Mouse (Mus musculus) cerebellum, postnatal 14 days (tissue): ENCODE data around the gene Mettl5.

Source experiments
- DNase-seq, 2 experiments: peaks; one replicate each; pipeline ENCODE4 v3.0.0; 2021; ENCODE audit warnings: mixed read lengths in 2 of 2

Gene Mettl5

GRCm38 (mm10) chr2:69856392-69856791 is 29.0 kb downstream of the Mettl5 start:
- no peak for DNase-seq

- DNase-seq: no peak
Measured at GRCm38 (mm10) chr2:69851427-69852058, 33.9 kb downstream of the Mettl5 start.

GRCm38 (mm10) chr2:69849215-69849614 is 36.2 kb downstream of the Mettl5 start:
- no peak for DNase-seq

DNA sequence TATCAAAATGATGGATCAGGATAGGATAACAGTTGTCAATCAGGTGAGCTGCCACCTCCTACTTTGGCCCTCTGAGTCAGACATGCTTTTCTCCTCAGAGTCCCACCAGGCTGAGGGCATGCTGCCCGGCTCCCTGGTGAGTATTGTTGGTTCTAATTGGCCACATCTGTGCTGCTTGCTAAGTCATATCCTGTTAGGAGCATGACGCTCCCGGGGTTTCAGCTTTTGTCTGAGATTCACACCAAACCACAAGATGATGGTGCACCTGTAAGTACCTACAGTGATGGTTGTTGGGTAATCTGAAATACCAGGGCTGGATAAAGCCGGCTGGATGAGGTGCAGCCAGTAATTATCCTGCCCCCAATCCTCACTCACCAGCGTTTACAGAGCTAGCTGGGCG is 45.2 kb downstream of the Mettl5 start:
- DNase-seq: peak; percentile 63 to 72

GRCm38 (mm10) chr2:69838707-69839106 is 46.7 kb downstream of the Mettl5 start:
- no peak for DNase-seq

DNA sequence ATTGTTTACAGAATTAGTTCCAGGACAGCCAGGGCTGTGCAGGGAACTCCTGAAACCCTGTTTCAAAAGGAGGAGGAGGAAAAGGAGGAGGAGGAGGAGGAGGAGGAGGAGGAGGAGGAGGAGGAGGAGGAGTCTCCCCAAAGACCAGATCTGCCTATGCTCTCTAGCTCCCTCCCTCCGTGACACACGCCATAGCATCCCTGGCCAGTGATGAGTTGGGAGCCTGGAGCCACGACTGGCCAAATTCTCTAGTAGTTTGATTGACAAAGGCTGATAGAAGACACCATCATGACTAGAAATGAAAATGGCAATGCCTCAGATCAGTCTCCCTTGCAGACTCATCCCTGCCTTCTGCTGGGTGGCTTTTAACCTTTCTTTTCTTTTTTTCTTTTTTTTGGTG is 47.4 kb downstream of the Mettl5 start:
- DNase-seq: no peak

GRCm38 (mm10) chr2:69837244-69837967 is 48.0 kb downstream of the Mettl5 start:
- DNase-seq: no peak

DNA sequence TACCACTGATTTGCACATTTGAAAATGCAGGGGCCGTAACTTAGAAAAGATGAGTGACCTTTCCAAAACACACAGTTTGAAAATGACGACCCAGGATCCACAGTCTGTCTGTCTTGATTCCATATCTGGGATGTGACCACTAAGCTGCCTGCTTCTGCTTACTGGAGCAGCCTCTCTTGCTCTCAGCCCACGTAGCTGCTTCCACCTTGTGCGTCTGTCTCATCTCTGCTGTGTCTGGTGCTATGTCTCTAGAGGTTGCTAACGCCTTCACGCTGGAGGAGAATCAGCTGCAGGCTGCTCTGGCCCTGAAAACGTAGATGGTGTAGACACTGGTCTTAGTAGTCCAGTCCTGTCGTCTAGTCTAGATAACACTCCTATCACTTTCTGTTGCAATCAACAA is 55.3 kb downstream of the Mettl5 start:
- DNase-seq: no peak

GRCm38 (mm10) chr2:69829680-69830079 is 55.7 kb downstream of the Mettl5 start:
- no peak for DNase-seq

GRCm38 (mm10) chr2:69828031-69828430 is 57.4 kb downstream of the Mettl5 start:
- DNase-seq: no peak

- DNase-seq: peak; percentile 69 to 84
Measured at GRCm38 (mm10) chr2:69826380-69826779, 59.0 kb downstream of the Mettl5 start.

- peak; percentile 33 to 67 for DNase-seq
Measured at GRCm38 (mm10) chr2:69825898-69826297, 59.5 kb downstream of the Mettl5 start.

DNA sequence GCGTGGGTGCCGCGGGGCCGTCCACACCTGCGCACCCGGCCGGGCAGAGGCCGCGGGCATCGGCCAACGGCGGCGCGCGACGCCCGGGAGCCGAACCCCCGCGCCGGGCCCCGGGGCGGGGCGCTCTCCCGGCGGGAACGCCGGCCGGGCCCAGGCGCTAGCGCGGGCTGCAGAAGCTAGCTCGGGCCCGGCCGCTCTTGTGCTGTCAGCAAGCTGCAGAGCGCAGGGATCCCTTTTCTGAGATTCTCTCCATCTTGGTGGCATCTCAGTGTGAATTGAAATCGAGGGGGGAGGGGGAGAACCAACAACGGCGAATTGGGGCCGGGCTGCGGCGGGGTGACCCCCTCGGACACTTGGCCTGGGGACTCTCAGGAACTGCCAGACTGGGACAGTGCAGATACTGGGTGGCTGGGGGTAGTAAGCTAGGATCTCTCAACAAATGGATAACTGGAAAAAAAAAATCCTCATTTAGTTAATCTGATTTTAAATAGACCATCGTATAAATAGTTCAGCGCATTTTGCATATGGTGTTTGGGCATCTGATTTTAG is 62.2 kb downstream of the Mettl5 start:
- DNase-seq: peak in 1 of 2 experiments; percentile 76

- DNase-seq: peak; percentile 72 to 77
Measured at GRCm38 (mm10) chr2:69822361-69823128, 62.9 kb downstream of the Mettl5 start.

GRCm38 (mm10) chr2:69821711-69822110 is 63.7 kb downstream of the Mettl5 start, which contains the start of gene Klhl23:
Gene Klhl23, plus strand, starts transcription at chr2:69821944.
- peak in 1 of 2 experiments; percentile 17 for DNase-seq
